Mouse (Mus musculus) limb, embryonic 11.5 days (tissue): ENCODE results near the gene Ppp2r1b. TPM values are rescaled to one million over a fixed set of nuclear protein-coding genes. Genes with fewer than 3 reads are reported as not detected.

Source experiments
- ATAC-seq: fragments of 200-750 bp; cut with Nextera tagmentation; 2 replicates; pipeline ENCODE4 v1.8.0; 2017; ENCODE audit warnings: low read depth; ENCODE audit not compliant: insufficient number of reproducible peaks, low FRiP score, low TSS enrichment
- DNase-seq: peaks from one replicate; pipeline ENCODE4 v3.0.0-alpha.2; 2015; ENCODE audit warnings: low spot score
- H3K27ac ChIP-seq: fragments of 300-500 bp; sonication (generic); replicated peaks from 2 replicates; pipeline ENCODE4 v1.5.1; 2014; ENCODE audit warnings: low read depth, mild to moderate bottlenecking, low read length
- H3K27me3 ChIP-seq: fragments of 300-500 bp; sonication (generic); 2 replicates; pipeline ENCODE4 v1.6.1; 2014; ENCODE audit warnings: mild to moderate bottlenecking, low read length, mixed read lengths; ENCODE audit not compliant: control insufficient read depth, insufficient read depth
- H3K36me3 ChIP-seq: fragments of 300-500 bp; sonication (generic); 2 replicates; pipeline ENCODE4 v1.6.1; 2014; ENCODE audit warnings: mild to moderate bottlenecking, low read length, moderate library complexity, mixed read lengths; ENCODE audit not compliant: control insufficient read depth, insufficient read depth
- H3K4me1 ChIP-seq: fragments of 300-500 bp; sonication (generic); 2 replicates; pipeline ENCODE4 v1.6.1; 2014; ENCODE audit warnings: low read length, mixed read lengths; ENCODE audit not compliant: control insufficient read depth, insufficient read depth
- H3K4me2 ChIP-seq: fragments of 300-500 bp; sonication (generic); 2 replicates; pipeline ENCODE4 v1.6.1; 2014; ENCODE audit warnings: low read depth, mild to moderate bottlenecking, moderate library complexity; ENCODE audit not compliant: severe bottlenecking
- H3K4me3 ChIP-seq: fragments of 300-500 bp; sonication (generic); 2 replicates; pipeline ENCODE4 v1.5.1; 2014; ENCODE audit warnings: low read depth, low read length
- H3K9ac ChIP-seq: fragments of 300-500 bp; sonication (generic); 2 replicates; pipeline ENCODE4 v1.6.1; 2014; ENCODE audit warnings: mild to moderate bottlenecking, low read length
- H3K9me3 ChIP-seq: fragments of 300-500 bp; sonication (generic); 2 replicates; pipeline ENCODE4 v1.6.1; 2016; ENCODE audit warnings: low read length; ENCODE audit not compliant: control insufficient read depth
- WGBS: fragments of 180-500 bp; shearing (Covaris S2); extraction: QIAGEN DNeasy Blood & Tissue Kit; methylation state at CpG from one replicate; pipeline ENCODE4 v1.1.7; 2014; 5-methylcytosine and 5-hydroxymethylcytosine counted together
- polyA plus RNA-seq: library from polyadenylated mRNA; unstranded; fragments of >200 nt; fragmentation: Nextera tagmentation; extraction: Ambion mirVana; gene quantifications from 2 replicates; pipeline ENCODE4 v1.2.1, GENCODE M21; 2014

Gene Ppp2r1b
- polyA plus RNA-seq, 1 experiment from 2014 or later = 126 TPM

GRCm38 (mm10) chr9:50864877-50865276, 19.8 kb downstream of the Ppp2r1b start:
- Histone ChIP-seq H3K4me2 (no peak overlapping the region), H3K36me3 (peaks cover 41% of the 10 kb centered on the region), H3K27ac (no peak overlapping the region), H3K27me3 (no peaks in the 10 kb centered on the region), H3K9ac (no peak overlapping the region), H3K4me3 (no peak overlapping the region), H3K4me1 (no peaks in the 10 kb centered on the region), H3K9me3 (no peaks in the 10 kb centered on the region)
- DNase-seq (no peak), ATAC-seq (no peak)
- 84% methylated on average over 5 of the region's 5 CpGs for WGBS

- 82% methylated on average over 8 of the region's 8 CpGs for WGBS
- no peak overlapping the region for H3K4me2 ChIP-seq
- DNase-seq = no peak
- no peaks in the 10 kb centered on the region for H3K27me3 ChIP-seq
- no peak overlapping the region for H3K9ac ChIP-seq
- H3K9me3 ChIP-seq = no peaks in the 10 kb centered on the region
- no peak overlapping the region for H3K4me3 ChIP-seq
- peaks cover 48% of the 10 kb centered on the region; the same call in 1 of the 2 replicates for H3K36me3 ChIP-seq
- no peak for ATAC-seq
- H3K4me1 ChIP-seq = no peaks in the 10 kb centered on the region
- no peak overlapping the region for H3K27ac ChIP-seq
These were observed 20.7 kb downstream of the Ppp2r1b start for GRCm38 (mm10) chr9:50865803-50866202.

- ATAC-seq = no peak
These were observed 21.9 kb downstream of the Ppp2r1b start for GRCm38 (mm10) chr9:50867015-50867414.

GRCm38 (mm10) chr9:50868182-50868581, 23.1 kb downstream of the Ppp2r1b start:
- no peak overlapping the region for H3K9ac ChIP-seq
- WGBS = 91% methylated on average over 2 of the region's 2 CpGs
- H3K4me1 ChIP-seq = no peaks in the 10 kb centered on the region
- no peak overlapping the region for H3K4me3 ChIP-seq
- no peaks in the 10 kb centered on the region for H3K27me3 ChIP-seq
- peaks cover 37% of the 10 kb centered on the region; the same call in 1 of the 2 replicates for H3K36me3 ChIP-seq
- no peak overlapping the region for H3K4me2 ChIP-seq
- H3K27ac ChIP-seq = no peak overlapping the region
- DNase-seq (no peak), ATAC-seq (no peak)
- no peaks in the 10 kb centered on the region for H3K9me3 ChIP-seq

More at GRCm38 (mm10) chr9:50867015-50867414, 21.9 kb downstream of the Ppp2r1b start:
- Histone ChIP-seq H3K9me3 (no peaks in the 10 kb centered on the region), H3K4me2 (no peak overlapping the region), H3K27me3 (no peaks in the 10 kb centered on the region), H3K27ac (no peak overlapping the region), H3K4me1 (no peaks in the 10 kb centered on the region), H3K36me3 (peaks cover 44% of the 10 kb centered on the region; the same call in 1 of the 2 replicates), H3K9ac (no peak overlapping the region), H3K4me3 (no peak overlapping the region)
- 94% methylated on average over 6 of the region's 6 CpGs for WGBS
- DNase-seq = no peak

- peaks cover 29% of the 10 kb centered on the region for H3K36me3 ChIP-seq
- H3K27ac ChIP-seq = no peak overlapping the region
- no peaks in the 10 kb centered on the region for H3K27me3 ChIP-seq
- no peaks in the 10 kb centered on the region for H3K9me3 ChIP-seq
- H3K4me2 ChIP-seq = no peak overlapping the region
- no peak for DNase-seq
- H3K4me1 ChIP-seq = no peaks in the 10 kb centered on the region
- no peak overlapping the region for H3K9ac ChIP-seq
- ATAC-seq = no peak
- WGBS = 94% methylated on average over 9 of the region's 9 CpGs
- H3K4me3 ChIP-seq = no peak overlapping the region
These were observed 28.1 kb downstream of the Ppp2r1b start for GRCm38 (mm10) chr9:50873210-50873609.

GRCm38 (mm10) chr9:50874031-50874430, 28.9 kb downstream of the Ppp2r1b start:
- H3K4me3 ChIP-seq = no peak overlapping the region
- no peaks in the 10 kb centered on the region for H3K4me1 ChIP-seq
- H3K27ac ChIP-seq = no peak overlapping the region
- H3K4me2 ChIP-seq = no peak overlapping the region
- no peak for DNase-seq
- ATAC-seq = no peak
- H3K36me3 ChIP-seq = peaks cover 25% of the 10 kb centered on the region
- no peak overlapping the region for H3K9ac ChIP-seq
- H3K9me3 ChIP-seq = no peaks in the 10 kb centered on the region
- WGBS = 94% methylated on average over 6 of the region's 6 CpGs
- no peaks in the 10 kb centered on the region for H3K27me3 ChIP-seq

- no peak for ATAC-seq
These were observed 30.4 kb downstream of the Ppp2r1b start for GRCm38 (mm10) chr9:50875470-50875869.

GRCm38 (mm10) chr9:50876287-50876686, 31.2 kb downstream of the Ppp2r1b start:
- Histone ChIP-seq H3K4me2 (no peak overlapping the region), H3K36me3 (peaks cover 22% of the 10 kb centered on the region), H3K27ac (no peak overlapping the region), H3K27me3 (no peaks in the 10 kb centered on the region), H3K9ac (no peak overlapping the region), H3K9me3 (no peaks in the 10 kb centered on the region), H3K4me1 (no peaks in the 10 kb centered on the region), H3K4me3 (no peak overlapping the region)
- DNase-seq (no peak), ATAC-seq (no peak)
- WGBS = 96% methylated on average over 3 of the region's 3 CpGs

More at GRCm38 (mm10) chr9:50875470-50875869, 30.4 kb downstream of the Ppp2r1b start:
- Histone ChIP-seq H3K27me3 (no peaks in the 10 kb centered on the region), H3K4me1 (no peaks in the 10 kb centered on the region), H3K27ac (no peak overlapping the region), H3K9ac (no peak overlapping the region), H3K9me3 (no peaks in the 10 kb centered on the region), H3K36me3 (peaks cover 26% of the 10 kb centered on the region), H3K4me3 (no peak overlapping the region), H3K4me2 (no peak overlapping the region)
- DNase-seq = no peak
- 96% methylated on average over 4 of the region's 4 CpGs for WGBS

GRCm38 (mm10) chr9:50877431-50877830, 32.3 kb downstream of the Ppp2r1b start:
- no peaks in the 10 kb centered on the region for H3K27me3 ChIP-seq
- 84% methylated on average over 3 of the region's 3 CpGs for WGBS
- DNase-seq = no peak
- H3K4me3 ChIP-seq = no peak overlapping the region
- no peak overlapping the region for H3K4me2 ChIP-seq
- H3K27ac ChIP-seq = no peak overlapping the region
- H3K4me1 ChIP-seq = no peaks in the 10 kb centered on the region
- no peak for ATAC-seq
- H3K36me3 ChIP-seq = peaks cover 22% of the 10 kb centered on the region
- no peak overlapping the region for H3K9ac ChIP-seq
- no peaks in the 10 kb centered on the region for H3K9me3 ChIP-seq
